Mouse (Mus musculus) lung, postnatal 36 days (tissue): ENCODE results near the gene Nup188.

Experiments
- DNase-seq: peaks from one replicate; pipeline ENCODE4 v3.0.0; 2022; ENCODE audit warnings: mixed read lengths

The Nup188 gene

GRCm38 (mm10) chr2:30287027-30287373, 803 bp downstream of the Nup188 start:
- no peak for DNase-seq

GRCm38 (mm10) chr2:30299525-30299924, 13.3 kb downstream of the Nup188 start:
- DNase-seq, result no peak

- no peak for DNase-seq
Observed at GRCm38 (mm10) chr2:30299966-30300365, 13.8 kb downstream of the Nup188 start.

GRCm38 (mm10) chr2:30306087-30306486, 19.9 kb downstream of the Nup188 start:
- no peak for DNase-seq

GRCm38 (mm10) chr2:30309351-30309750, 23.2 kb downstream of the Nup188 start:
- DNase-seq, result no peak

- no peak for DNase-seq
Observed at GRCm38 (mm10) chr2:30311481-30311880, 25.3 kb downstream of the Nup188 start.

GRCm38 (mm10) chr2:30316136-30316535, 29.9 kb downstream of the Nup188 start:
- no peak for DNase-seq

GRCm38 (mm10) chr2:30316955-30317354, 30.8 kb downstream of the Nup188 start:
- DNase-seq, result no peak

GRCm38 (mm10) chr2:30319260-30319659, 33.1 kb downstream of the Nup188 start:
- DNase-seq, result peak; percentile 15

GRCm38 (mm10) chr2:30323111-30323510, 36.9 kb downstream of the Nup188 start:
- no peak for DNase-seq

- DNase-seq, result no peak
Observed at GRCm38 (mm10) chr2:30325296-30325695, 39.1 kb downstream of the Nup188 start.

- DNase-seq, result no peak
Observed at GRCm38 (mm10) chr2:30327276-30327675, 41.1 kb downstream of the Nup188 start.

GRCm38 (mm10) chr2:30328791-30329190, 42.6 kb downstream of the Nup188 start:
- peak; percentile 10 for DNase-seq

GRCm38 (mm10) chr2:30335324-30335723, 49.1 kb downstream of the Nup188 start:
- no peak for DNase-seq

GRCm38 (mm10) chr2:30336174-30336915, 50.1 kb downstream of the Nup188 start:
- no peak for DNase-seq

- no peak for DNase-seq
Observed at GRCm38 (mm10) chr2:30337179-30337578, 51.0 kb downstream of the Nup188 start.

GRCm38 (mm10) chr2:30342061-30342460, 55.9 kb downstream of the Nup188 start:
- DNase-seq, result no peak

- DNase-seq, result no peak
Observed at GRCm38 (mm10) chr2:30342544-30342943, 56.3 kb downstream of the Nup188 start.

- peak; percentile 41 for DNase-seq
Observed at GRCm38 (mm10) chr2:30343601-30344137, 57.5 kb downstream of the Nup188 start.

- no peak for DNase-seq
Observed at GRCm38 (mm10) chr2:30345971-30346676, 59.9 kb downstream of the Nup188 start.

- DNase-seq, result no peak
Observed at GRCm38 (mm10) chr2:30349196-30349595, 63.0 kb downstream of the Nup188 start.

- no peak for DNase-seq
Observed at GRCm38 (mm10) chr2:30351149-30351548, 65.0 kb downstream of the Nup188 start.

GRCm38 (mm10) chr2:30355861-30356260, 69.7 kb downstream of the Nup188 start:
- DNase-seq, result peak; percentile 33

- no peak for DNase-seq
Observed at GRCm38 (mm10) chr2:30356266-30356665, 70.1 kb downstream of the Nup188 start.
